Mouse (Mus musculus): ENCODE results near the gene Chrnb2. TPM values are rescaled to one million over a fixed set of nuclear protein-coding genes. Genes with fewer than 3 reads are reported as not detected.
A peak's percentile ranks its signal among the peaks of the same experiment; 100 is the strongest.

The Chrnb2 gene
- total and polyA plus RNA-seq, 3 experiments: 1.6 to 4.0 TPM; not detected in 1

DNA sequence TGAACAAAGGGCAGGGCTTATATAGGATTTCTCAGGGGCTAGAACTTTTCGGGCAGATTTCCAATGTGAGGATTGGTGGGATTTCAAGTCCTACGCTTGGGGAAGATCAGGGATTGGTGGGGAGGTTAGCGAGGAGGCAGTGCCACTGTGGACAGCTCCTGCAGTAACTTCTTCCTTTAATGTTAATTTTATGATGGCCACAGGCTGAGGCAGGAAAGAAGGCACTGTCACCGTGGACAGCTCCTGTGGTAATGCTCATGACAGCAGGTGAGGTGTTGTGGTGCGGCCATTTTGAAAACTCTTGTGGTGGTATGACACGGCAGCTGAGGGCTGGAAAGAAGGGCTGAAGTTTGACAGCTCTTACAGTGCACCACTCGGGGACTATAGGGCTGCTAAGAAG lies 5.2 kb upstream of the Chrnb2 start:
- Histone ChIP-seq H3K4me3 (ENCODE audit: control insufficient read depth in 1 of 2, insufficient read depth in 1 of 2, low read depth in 2 of 2, low read length in 2 of 2) (no peak overlapping the region), H3K27me3 (ENCODE audit: control insufficient read depth in 1 of 2, insufficient read depth in 2 of 2, low read length in 2 of 2) (no peaks in the 10 kb centered on the region), H3K9ac (ENCODE audit: control insufficient read depth, low read depth, low read length, poor library complexity, severe bottlenecking) (no peak overlapping the region), H3K4me1 (ENCODE audit: control insufficient read depth in 1 of 2, insufficient read depth in 2 of 2, low read length in 2 of 2) (peaks cover 20 to 24% of the 10 kb centered on the region in 2 experiments), H3K9me3 (replicated peaks; ENCODE audit: insufficient read depth, low read length) (no peaks in the 10 kb centered on the region), H3K36me3 (ENCODE audit: control insufficient read depth in 1 of 2, insufficient read depth in 2 of 2, low read length in 2 of 2) (peaks cover 0 to 26% of the 10 kb centered on the region in 2 experiments; a peak in 2 of 4 replicates), H3K79me2 (ENCODE audit: control insufficient read depth, insufficient read depth, low read length, poor library complexity) (peaks cover 29% of the 10 kb centered on the region), H3K27ac (ENCODE audit: control insufficient read depth, low read depth, low read length) (no peak overlapping the region)
- TF ChIP-seq MAX (IDR thresholded peaks at IDR 0.05; ENCODE audit: low read length): peak; percentile 65
- 0 out of 2 replicates have a peak, but pooled peaks have one; percentile 17 for TF ChIP-seq ETS1 (IDR thresholded peaks at IDR 0.05; ENCODE audit: low read depth, low read length)
- TF ChIP-seq MYB (IDR thresholded peaks at IDR 0.05; ENCODE audit: low read depth, low read length): no peak
- TF ChIP-seq MXI1 (IDR thresholded peaks at IDR 0.05; ENCODE audit: low read depth, low read length): peak; percentile 96
- TF ChIP-seq CHD1 (IDR thresholded peaks at IDR 0.05; ENCODE audit: low read depth, low read length): no peak
- no peak for TF ChIP-seq POLR2AphosphoS2 (IDR thresholded peaks at IDR 0.05; ENCODE audit: low read length)
- TF ChIP-seq POLR2AphosphoS5 (IDR thresholded peaks at IDR 0.05; ENCODE audit: borderline replicate concordance, low read depth, low read length): no peak
- peak; percentile 95 for TF ChIP-seq SIN3A (IDR thresholded peaks at IDR 0.05; ENCODE audit: low read length)
- DNase-seq (ENCODE audit: low read depth, low spot score): peak; percentile 62

DNA sequence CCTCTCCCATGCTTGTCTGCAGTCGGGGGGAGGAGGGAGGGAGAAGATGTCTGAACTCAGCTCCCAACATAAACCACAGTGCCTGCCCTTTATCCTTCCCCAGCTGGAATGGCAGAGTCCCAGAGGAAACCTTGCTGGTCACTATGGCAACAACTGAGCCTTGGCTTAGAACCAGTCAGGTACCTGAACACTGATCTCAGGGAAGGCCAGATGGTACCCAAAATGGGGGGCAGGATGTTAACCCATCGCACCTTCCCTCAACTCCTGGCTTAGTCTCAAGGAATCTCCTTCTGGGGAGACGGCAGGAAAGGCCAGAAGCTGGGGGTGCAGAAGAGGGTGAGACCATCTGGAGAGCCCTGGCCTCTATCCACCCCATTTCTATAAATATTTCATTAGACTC lies 4.6 kb downstream of the Chrnb2 start:
- no peak for DNase-seq (ENCODE audit: low read depth, low spot score)

DNA sequence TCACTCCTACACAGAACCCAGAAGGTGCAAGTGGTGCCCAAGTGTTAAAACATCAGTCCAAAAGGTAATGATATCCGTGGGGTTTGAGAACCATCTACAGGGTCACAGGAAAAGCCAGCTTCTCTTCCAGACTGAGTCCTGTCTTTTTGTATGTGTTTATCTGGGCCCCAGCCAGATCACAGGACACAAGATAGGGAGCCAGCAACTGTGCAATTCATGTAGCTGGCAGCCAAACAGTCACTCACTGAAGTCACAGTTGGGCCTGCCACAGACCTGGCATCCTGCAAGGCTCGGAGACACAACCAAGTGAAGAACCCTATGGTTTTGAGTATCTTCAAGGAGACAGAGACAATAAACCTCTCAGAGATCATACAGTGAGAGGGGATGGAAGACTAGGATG lies 6.6 kb downstream of the Chrnb2 start:
- H3K27ac ChIP-seq (ENCODE audit: control insufficient read depth, low read depth, low read length): no peak overlapping the region
- H3K27me3 ChIP-seq (ENCODE audit: control insufficient read depth in 1 of 2, insufficient read depth in 2 of 2, low read length in 2 of 2): no peaks in the 10 kb centered on the region
- no peaks in the 10 kb centered on the region for H3K4me1 ChIP-seq (ENCODE audit: control insufficient read depth in 1 of 2, insufficient read depth in 2 of 2, low read length in 2 of 2)
- no peak overlapping the region for H3K9ac ChIP-seq (ENCODE audit: control insufficient read depth, low read depth, low read length, poor library complexity, severe bottlenecking)
- DNase-seq (ENCODE audit: low read depth, low spot score): no peak
- TF ChIP-seq ZMIZ1 (IDR thresholded peaks at IDR 0.05; ENCODE audit: low read depth, low read length) (no peak), MYC (IDR thresholded peaks at IDR 0.05; ENCODE audit: low read depth, low read length) (no peak), RAD21 (IDR thresholded peaks at IDR 0.05; ENCODE audit: low read depth, low read length) (no peak), CHD2 (IDR thresholded peaks at IDR 0.05; ENCODE audit: low read length) (no peak), CHD1 (IDR thresholded peaks at IDR 0.05; ENCODE audit: low read depth, low read length) (no peak), CTCF (IDR thresholded peaks at IDR 0.05 in 2 of 3, conservative IDR thresholded peaks at IDR 0.05 in 1 of 3; ENCODE audit: control insufficient read depth in 1 of 3, insufficient read depth in 1 of 3, low read depth in 2 of 3, low read length in 3 of 3, poor library complexity in 1 of 3, severe bottlenecking in 1 of 3) (no peak), RCOR1 (IDR thresholded peaks at IDR 0.05; ENCODE audit: low read depth, low read length) (no peak), E2F4 (IDR thresholded peaks at IDR 0.05; ENCODE audit: borderline replicate concordance, low read depth, low read length) (no peak), MAX (IDR thresholded peaks at IDR 0.05; ENCODE audit: low read length) (no peak), USF2 (IDR thresholded peaks at IDR 0.05; ENCODE audit: borderline replicate concordance in 1 of 2, insufficient read depth in 1 of 2, low read depth in 1 of 2, low read length in 2 of 2) (no peak), ETS1 (IDR thresholded peaks at IDR 0.05; ENCODE audit: low read depth, low read length) (no peak), HCFC1 (IDR thresholded peaks at IDR 0.05; ENCODE audit: low read depth, low read length) (no peak)
- H3K79me2 ChIP-seq (ENCODE audit: control insufficient read depth, insufficient read depth, low read length, poor library complexity): no peaks in the 10 kb centered on the region
- no peak overlapping the region for H3K4me3 ChIP-seq (ENCODE audit: control insufficient read depth in 1 of 2, insufficient read depth in 1 of 2, low read depth in 2 of 2, low read length in 2 of 2)
- no peaks in the 10 kb centered on the region for H3K36me3 ChIP-seq (ENCODE audit: control insufficient read depth in 1 of 2, insufficient read depth in 2 of 2, low read length in 2 of 2)
- H3K9me3 ChIP-seq (replicated peaks; ENCODE audit: insufficient read depth, low read length): no peaks in the 10 kb centered on the region

More for the DNA sequence above, 4.6 kb downstream of the Chrnb2 start:
- no peak overlapping the region for H3K4me3 ChIP-seq (ENCODE audit: control insufficient read depth in 1 of 2, insufficient read depth in 1 of 2, low read depth in 2 of 2, low read length in 2 of 2)
- H3K36me3 ChIP-seq (ENCODE audit: control insufficient read depth in 1 of 2, insufficient read depth in 2 of 2, low read length in 2 of 2): no peaks in the 10 kb centered on the region
- TF ChIP-seq MYB (IDR thresholded peaks at IDR 0.05; ENCODE audit: low read depth, low read length): no peak
- no peak for TF ChIP-seq ZNF384 (IDR thresholded peaks at IDR 0.05; ENCODE audit: low read depth, low read length)
- no peak for TF ChIP-seq EP300 (IDR thresholded peaks at IDR 0.05; ENCODE audit: low read depth in 1 of 2, low read length in 2 of 2)
- TF ChIP-seq RCOR1 (IDR thresholded peaks at IDR 0.05; ENCODE audit: low read depth, low read length): no peak
- H3K9ac ChIP-seq (ENCODE audit: control insufficient read depth, low read depth, low read length, poor library complexity, severe bottlenecking): no peak overlapping the region
- no peaks in the 10 kb centered on the region for H3K9me3 ChIP-seq (replicated peaks; ENCODE audit: insufficient read depth, low read length)
- no peaks in the 10 kb centered on the region for H3K27me3 ChIP-seq (ENCODE audit: control insufficient read depth in 1 of 2, insufficient read depth in 2 of 2, low read length in 2 of 2)
- H3K27ac ChIP-seq (ENCODE audit: control insufficient read depth, low read depth, low read length): no peak overlapping the region
- no peaks in the 10 kb centered on the region for H3K79me2 ChIP-seq (ENCODE audit: control insufficient read depth, insufficient read depth, low read length, poor library complexity)
- no peaks in the 10 kb centered on the region for H3K4me1 ChIP-seq (ENCODE audit: control insufficient read depth in 1 of 2, insufficient read depth in 2 of 2, low read length in 2 of 2)
